Mouse (Mus musculus) naive thymus-derived CD4-positive, alpha-beta T cell, adult 2 months (primary cell): ENCODE data around the gene Alox5ap.
A peak's percentile ranks its signal among the peaks of the same experiment; 100 is the strongest.

Experiments
- DNase-seq: peaks from one replicate; pipeline ENCODE4 v3.0.0-alpha.2; 2011; ENCODE audit warnings: low read depth

The Alox5ap gene

DNA sequence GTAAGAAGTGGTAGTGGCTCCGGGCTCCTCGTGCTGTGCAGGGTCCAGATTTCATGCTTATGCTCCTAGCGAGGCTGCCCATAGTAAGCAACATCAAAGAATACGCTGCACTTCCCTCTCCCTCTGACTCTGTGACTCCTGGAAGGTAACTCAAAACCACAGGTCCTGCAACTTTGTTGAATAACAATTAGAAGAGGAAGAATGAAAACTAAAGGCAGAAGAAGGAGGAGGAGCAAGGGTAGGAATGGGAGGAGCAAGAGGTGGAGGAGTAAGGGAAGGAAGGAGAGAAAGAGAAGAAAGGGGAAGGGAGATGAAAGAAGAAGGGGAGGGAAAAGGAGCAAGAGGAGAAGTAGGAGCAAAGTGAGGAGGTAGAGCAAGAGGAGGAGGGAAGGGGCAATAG, at the start of gene Alox5ap:
TSS of gene Alox5ap (plus strand) at position 363 of the 400 bp plus-strand sequence.
- no peak for DNase-seq

DNA sequence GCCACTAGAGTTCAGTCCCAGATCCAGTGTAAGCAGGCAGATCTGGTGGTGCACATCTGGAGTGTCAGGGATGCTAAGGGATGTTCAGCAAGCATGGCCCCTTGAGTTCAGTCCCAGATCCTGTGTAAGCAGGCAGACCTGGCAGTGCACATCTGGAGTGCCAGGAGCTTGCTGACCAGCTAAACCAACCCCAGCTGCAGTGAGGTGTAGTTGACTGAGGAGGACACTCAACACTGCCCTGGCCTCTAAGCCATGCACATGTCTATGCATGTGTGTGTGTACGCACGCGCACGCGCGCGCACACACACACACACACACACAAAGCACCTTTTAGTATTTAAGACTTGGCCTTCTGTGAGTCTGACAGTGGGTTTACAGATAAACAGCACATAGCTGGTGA, 49.0 kb upstream of the Alox5ap start:
- no peak for DNase-seq

DNA sequence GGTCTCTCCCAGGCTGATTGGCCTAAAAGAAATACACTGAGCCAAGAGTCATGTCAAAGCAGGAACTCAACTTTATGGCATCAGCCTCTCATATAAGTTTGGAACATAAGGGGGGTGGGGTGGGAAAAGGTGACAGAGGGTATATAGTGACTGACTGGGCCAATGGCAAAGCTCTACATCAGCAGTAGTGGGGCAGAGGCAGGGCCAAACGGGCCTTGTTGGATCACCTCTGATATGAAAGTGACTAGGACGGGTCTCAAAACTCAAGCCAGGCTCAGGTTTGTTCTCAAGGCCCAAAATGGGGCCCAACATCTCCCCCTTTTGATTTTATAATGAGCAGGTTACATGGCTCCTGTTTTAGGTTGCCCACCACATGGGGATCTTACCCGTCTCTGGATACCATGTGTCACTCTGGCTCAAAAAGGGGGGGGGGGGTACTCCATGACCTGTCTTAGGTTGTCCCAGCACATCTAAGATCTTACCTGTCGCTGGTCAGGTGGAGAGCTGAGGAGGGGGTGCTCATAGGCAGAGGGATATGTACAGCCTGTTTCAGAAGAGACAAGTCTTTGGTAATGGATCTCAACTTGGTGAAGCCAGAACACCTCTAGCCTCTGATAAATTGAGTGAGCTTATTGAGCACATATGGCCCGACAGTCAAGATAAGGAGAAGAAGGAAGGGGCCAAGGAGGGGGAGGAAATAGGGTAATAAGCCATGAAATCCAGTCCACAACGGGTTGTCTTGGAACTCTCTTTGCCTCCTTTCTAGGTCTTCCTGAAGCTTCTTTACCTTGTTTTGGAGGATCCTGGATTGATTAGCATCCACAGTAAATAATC, 46.8 kb upstream of the Alox5ap start:
- DNase-seq, result no peak

DNA sequence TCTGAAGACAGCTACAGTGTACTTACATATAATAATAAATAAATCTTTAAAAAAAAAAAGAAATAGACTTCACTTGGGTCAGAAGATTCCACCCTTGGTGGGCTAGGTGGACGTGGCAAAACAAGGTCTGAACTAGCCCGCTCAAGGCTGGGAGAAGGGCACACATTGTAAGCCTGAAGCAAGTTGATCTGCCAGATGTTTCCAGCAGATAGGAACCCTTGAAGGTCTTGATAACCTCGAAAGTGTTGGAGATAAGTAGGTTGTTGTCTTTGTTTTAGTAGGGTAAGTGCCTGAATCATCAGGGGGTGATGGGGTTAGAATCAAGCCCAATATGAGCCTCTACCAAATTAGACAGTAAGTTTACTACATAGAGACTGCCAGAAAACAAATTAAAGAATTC, 45.1 kb upstream of the Alox5ap start:
- DNase-seq, result no peak

GRCm38 (mm10) chr5:149221355-149221754, 43.2 kb upstream of the Alox5ap start:
- no peak for DNase-seq

DNA sequence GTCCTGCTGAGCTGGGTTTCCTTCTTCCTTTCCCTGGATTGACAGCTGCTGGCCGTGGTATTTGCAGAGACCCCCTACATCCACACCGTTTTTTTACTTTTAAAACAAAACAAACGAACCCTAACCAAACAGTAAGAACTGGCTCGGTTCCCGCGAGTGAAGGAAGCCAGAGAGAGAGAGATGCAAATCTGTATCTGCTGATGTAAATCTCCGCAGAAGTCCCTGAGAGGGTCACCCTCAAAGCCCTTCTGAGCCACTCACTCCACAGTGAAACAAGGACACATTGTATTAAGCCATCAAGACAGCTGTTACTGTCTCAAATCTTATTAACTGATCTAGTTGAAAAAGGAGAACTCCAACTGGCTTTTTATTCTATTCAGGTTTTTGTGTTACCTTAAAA, 39.9 kb upstream of the Alox5ap start:
- DNase-seq, result no peak

GRCm38 (mm10) chr5:149228700-149229618, 35.6 kb upstream of the Alox5ap start:
- DNase-seq, result peak; percentile 92

DNA sequence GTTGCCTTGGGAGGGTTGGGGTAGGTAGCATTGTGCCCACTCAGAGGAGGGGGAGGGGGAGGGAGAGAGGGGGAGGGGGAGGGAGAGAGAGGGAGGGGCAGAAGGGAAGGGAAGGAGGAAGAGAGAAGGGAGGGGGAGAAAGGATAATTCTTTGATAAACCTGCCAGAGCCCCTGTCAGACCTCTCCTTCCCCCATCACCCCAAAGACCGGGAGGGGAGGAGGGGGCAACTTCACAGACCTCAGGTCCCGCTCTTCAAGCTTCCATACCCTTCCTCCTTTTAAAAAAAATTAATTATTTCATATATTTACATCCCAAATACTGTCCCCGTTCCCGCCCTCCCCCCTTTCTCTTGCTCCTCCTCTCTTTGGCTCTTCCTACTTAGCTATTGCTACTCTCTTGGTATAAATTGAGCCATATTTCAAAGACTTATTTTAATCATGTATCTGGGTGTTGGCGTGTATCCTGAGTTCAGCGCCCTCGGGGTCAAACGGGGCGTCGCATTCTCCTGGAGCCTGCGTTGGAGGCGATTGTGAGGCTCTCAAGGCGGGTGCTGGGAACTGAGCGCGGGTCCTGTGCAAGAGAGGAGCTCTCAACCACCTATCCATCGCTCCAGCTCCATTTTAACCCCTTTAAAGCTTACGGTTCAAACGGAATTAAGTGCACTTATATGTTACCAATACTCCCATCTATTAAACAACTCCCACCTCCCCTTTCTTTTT, 34.8 kb upstream of the Alox5ap start:
- no peak for DNase-seq

DNA sequence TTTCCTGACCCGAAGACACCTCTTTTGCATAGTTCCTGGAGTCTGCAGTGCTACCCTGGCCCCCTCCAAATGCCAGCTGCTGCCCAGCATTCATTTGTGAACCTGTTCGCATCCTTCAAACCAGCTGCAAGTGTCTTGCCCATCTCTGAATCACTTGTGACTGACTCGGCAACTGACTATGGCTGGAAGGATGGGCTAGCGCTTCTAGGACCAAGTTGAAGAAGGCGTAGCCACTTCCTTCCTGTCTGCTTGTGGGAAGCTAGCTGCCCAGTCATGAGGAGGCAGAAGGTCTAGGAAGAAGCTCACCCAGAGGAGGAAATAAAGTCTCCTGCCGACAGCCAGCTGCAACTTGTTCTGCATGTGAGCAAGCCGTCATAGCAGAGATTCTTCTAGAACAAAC, 29.6 kb upstream of the Alox5ap start:
- peak; percentile 56 for DNase-seq

GRCm38 (mm10) chr5:149237221-149237950, 27.2 kb upstream of the Alox5ap start:
- no peak for DNase-seq

GRCm38 (mm10) chr5:149242467-149242866, 22.1 kb upstream of the Alox5ap start:
- DNase-seq, result no peak

DNA sequence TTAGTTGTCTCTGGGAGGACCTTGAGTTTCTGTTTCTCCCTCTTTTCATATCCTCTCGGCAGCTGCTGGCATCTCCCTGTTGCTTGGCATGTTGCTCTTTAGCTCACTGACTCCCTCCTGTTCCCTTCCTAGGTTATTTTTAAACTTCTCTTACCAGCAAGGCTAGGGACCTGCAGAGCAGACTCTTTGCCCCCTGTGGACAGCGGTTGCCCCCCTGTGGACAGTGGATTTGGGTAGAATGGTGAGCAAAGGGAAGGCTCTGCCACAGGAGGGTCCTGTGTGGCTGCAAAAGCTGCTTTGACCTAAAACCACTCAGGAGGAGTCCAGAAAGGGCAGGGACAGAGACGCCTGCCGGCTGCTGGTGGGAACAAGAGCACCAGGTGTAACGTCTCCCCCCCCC, 21.5 kb upstream of the Alox5ap start:
- DNase-seq, result no peak

GRCm38 (mm10) chr5:149245391-149245964, 19.1 kb upstream of the Alox5ap start:
- DNase-seq, result peak; percentile 50

GRCm38 (mm10) chr5:149245965-149246470, 18.5 kb upstream of the Alox5ap start:
- DNase-seq, result peak; percentile 85

GRCm38 (mm10) chr5:149247047-149247904, 17.3 kb upstream of the Alox5ap start:
- no peak for DNase-seq

DNA sequence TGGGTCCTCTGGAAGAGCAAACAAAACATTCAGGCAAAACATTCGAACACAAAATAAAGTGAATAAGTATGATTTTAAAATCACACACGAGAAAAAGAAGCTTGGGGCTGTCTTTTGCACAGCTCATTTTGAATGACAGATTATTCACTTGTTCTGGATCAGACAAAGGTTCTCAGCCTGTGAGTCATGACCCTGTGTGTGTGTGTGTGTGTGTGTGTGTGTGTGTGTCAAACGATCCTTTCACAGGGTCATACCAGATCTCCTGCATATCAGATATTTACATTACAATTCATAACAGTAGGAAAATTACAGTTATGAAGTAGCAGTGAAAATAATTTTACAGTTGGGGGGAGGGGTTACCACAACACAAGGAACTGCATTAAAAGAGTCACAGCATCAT, 12.3 kb upstream of the Alox5ap start:
- DNase-seq, result no peak

GRCm38 (mm10) chr5:149253491-149253890, 11.1 kb upstream of the Alox5ap start:
- DNase-seq, result no peak

DNA sequence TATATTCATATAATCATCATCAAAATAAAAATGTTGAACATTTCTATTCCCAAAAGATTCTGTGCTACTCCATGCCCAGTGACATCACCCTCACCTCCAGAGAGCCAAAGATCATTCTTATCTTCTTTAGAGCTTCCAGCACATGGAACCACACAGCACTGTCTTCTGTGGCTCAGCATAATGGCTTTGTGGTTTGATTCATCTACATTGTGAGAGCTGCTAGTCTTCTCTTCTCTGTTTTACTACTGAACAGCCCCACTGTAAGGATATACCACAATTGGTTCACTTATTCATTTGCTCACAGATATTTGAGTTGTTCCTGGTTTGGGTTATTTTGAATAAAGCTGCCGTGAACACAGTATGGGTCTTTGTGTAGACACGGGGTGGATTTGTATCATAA, 9.0 kb upstream of the Alox5ap start:
- peak; percentile 61 for DNase-seq

GRCm38 (mm10) chr5:149257518-149258281, 6.9 kb upstream of the Alox5ap start:
- no peak for DNase-seq
